Mouse (Mus musculus): ENCODE measurements around the gene Ccdc73. TPM values are rescaled to one million over a fixed set of nuclear protein-coding genes. Genes with fewer than 3 reads are reported as not detected.
"Not testable (repeated sequence)": the region's sequence is repeated elsewhere in the genome, so short reads cannot be mapped to it uniquely, and the experiment has no call there.

The Ccdc73 gene
- polyA plus RNA-seq, 1 experiment from 2014 or later: 5.9 TPM

DNA sequence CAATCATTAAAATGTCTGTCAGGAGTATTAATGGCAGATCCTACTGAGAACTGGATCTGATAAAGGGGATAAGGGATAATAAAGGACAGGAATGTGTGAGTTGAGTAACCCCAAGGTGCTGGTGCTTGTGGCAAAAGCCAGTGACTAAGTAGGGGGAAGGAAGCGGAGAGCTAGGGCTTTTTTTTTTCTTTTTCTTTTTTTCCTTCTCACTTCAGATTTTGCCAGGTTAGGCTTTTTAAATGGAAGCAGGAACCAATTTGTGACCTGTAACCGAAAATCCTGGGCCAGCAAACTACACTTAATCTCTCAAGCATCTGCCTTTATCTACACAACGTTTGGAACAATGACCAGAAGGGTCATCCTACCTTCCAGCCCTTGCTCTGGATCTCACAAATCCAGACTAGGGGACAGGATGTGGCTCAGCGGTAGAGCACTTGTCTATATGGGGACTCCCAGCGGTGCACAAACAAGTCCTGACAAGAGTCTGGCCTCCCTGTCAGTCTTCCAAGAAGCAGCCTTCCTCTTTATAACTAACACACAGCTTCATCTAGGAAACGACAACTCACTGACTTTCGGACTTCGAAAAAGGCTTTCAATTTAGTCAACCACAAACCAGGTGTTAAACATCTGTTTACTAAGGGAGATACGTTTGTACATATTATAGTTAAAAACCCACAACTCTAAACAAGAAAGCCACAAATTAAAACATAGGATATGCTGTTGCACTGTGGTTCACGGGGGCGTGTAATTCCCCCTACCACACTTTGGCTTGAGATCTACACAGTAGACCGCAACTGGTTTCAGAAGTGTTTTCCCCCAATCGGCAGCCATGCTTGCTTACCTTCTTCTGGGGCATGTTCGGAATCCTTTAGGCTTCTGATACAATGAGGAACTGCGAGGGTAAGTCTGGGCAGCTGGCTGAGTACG is 19.1 kb upstream of the Ccdc73 start:
- H3K9ac ChIP-seq (ENCODE audit: low read depth, low read length): no peak overlapping the region
- H3K27ac ChIP-seq (ENCODE audit: low read depth, low read length): no peak overlapping the region
- H3K4me2 ChIP-seq (ENCODE audit: low read length): peak overlapping the region; percentile 100
- H3K27me3 ChIP-seq (replicated peaks; ENCODE audit: control insufficient read depth, insufficient read depth, low read length): peaks cover 3% of the 10 kb centered on the region; the same call in 1 of the 2 replicates
- H3K4me1 ChIP-seq (ENCODE audit: control insufficient read depth, insufficient read depth, low read depth, low read length): peaks cover 7% of the 10 kb centered on the region; the same call in 1 of the 2 replicates
- ATAC-seq: no peak
- H3K36me3 ChIP-seq (ENCODE audit: control insufficient read depth, insufficient read depth, low read length): no peaks in the 10 kb centered on the region
- H3K9me3 ChIP-seq (ENCODE audit: control insufficient read depth, low read length): no peaks in the 10 kb centered on the region
- WGBS: 31% methylated on average over 16 of the region's 16 CpGs
- H3K4me3 ChIP-seq (ENCODE audit: low read length): peak overlapping the region; percentile 63; the same call in 1 of the 2 replicates

DNA sequence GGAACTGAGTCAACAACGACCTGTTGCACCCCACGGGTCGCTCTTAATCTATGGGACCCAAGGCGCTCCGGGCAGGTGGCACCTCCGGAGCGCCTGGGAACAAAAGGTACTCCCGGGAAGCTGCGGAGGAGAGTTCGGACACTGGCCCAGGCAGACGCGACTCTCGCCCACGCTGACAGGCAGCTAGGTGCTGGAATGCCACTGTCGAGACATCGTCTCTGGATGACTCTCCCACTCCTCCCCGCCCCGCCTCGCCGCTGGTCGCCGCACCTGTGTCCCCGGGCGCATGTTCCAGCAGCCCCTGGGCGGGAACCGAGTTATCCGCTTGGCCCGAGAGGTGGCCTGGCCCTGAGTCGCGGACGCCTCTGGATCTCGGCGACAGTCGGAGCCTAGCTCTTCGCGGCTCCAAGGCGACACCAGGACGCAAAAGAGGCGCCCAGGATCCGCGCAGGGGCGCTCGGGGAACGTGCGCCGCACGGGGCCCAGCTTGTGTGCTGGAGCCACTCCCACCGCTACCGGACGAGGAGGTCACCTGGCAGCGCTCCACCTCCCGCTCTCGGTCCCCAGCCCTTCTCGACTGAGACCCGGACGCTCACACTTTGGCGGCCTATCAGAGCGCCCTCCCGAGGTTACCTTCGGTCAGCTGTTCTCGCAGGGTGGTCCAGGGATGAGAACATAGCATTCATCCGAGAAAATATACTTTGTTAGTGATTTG is 18.2 kb upstream of the Ccdc73 start, which contains the start of gene Prrg4:
Gene Prrg4, minus strand, starts transcription at position 601 of the 715 bp plus-strand sequence.
- peak within 1 kb of the TSS; percentile 100 for H3K4me2 ChIP-seq (ENCODE audit: low read length)
- H3K4me3 ChIP-seq (ENCODE audit: low read length): peak within 1 kb of the TSS; percentile 63
- peak; percentile 88 for ATAC-seq
- H3K9me3 ChIP-seq (ENCODE audit: control insufficient read depth, low read length): no peaks in the 10 kb centered on the region
- no peak within 1 kb of the TSS for H3K27ac ChIP-seq (ENCODE audit: low read depth, low read length)
- peak within 1 kb of the TSS; percentile 63 for H3K9ac ChIP-seq (ENCODE audit: low read depth, low read length)
- H3K4me1 ChIP-seq (ENCODE audit: control insufficient read depth, insufficient read depth, low read depth, low read length): peaks cover 7% of the 10 kb centered on the region; the same call in 1 of the 2 replicates
- WGBS: under 1% methylated on average over 50 of the region's 62 CpGs
- no peaks in the 10 kb centered on the region for H3K36me3 ChIP-seq (ENCODE audit: control insufficient read depth, insufficient read depth, low read length)
- H3K27me3 ChIP-seq (replicated peaks; ENCODE audit: control insufficient read depth, insufficient read depth, low read length): peaks cover 3% of the 10 kb centered on the region; the same call in 1 of the 2 replicates

DNA sequence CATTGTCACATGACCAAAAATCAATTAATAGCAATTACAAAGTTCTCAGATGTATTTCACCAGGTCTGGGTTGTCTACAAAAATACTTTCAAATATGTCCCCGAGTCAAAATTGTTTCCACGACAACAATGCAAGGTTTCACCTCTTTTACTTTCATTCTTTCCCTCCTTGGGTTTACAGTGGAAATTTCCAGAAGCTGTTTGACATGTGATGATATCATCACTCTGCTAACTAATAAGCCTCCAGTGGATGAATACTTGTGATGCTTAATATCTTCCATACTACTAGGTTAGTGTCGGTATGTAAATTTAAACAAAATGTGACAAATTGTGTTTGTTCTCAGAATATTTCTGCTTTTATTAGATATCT is 17.6 kb upstream of the Ccdc73 start:
- Histone ChIP-seq H3K9me3 (ENCODE audit: control insufficient read depth, low read length) (no peaks in the 10 kb centered on the region), H3K27ac (ENCODE audit: low read depth, low read length) (no peak overlapping the region), H3K36me3 (ENCODE audit: control insufficient read depth, insufficient read depth, low read length) (no peaks in the 10 kb centered on the region), H3K4me3 (ENCODE audit: low read length) (peak overlapping the region; percentile 63), H3K4me2 (ENCODE audit: low read length) (peak overlapping the region; percentile 100), H3K9ac (ENCODE audit: low read depth, low read length) (peak overlapping the region; percentile 63), H3K27me3 (replicated peaks; ENCODE audit: control insufficient read depth, insufficient read depth, low read length) (peaks cover 3% of the 10 kb centered on the region; the same call in 1 of the 2 replicates), H3K4me1 (ENCODE audit: control insufficient read depth, insufficient read depth, low read depth, low read length) (peaks cover 7% of the 10 kb centered on the region; the same call in 1 of the 2 replicates)
- ATAC-seq: no peak
- 68% methylated on average over 3 of the region's 3 CpGs for WGBS

DNA sequence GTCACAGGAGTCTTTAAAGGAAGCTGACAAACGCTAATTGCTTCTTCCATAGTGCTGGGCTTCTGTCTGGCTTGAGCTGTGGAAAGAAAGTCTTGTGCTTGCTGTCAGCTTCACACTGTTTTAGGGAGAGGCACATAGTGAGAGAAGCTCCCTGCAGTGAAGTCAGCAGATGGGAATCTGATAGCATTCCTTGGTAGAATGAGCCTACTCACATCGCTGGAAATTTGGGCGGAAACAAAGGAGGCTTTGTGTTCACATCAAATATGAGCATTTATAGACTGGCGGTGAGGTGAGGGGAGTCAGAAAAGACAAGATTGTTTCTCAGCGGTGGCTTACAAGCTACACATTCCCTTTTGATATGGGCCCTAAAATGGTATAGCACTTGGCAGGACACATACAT is 15.9 kb upstream of the Ccdc73 start:
- no peak overlapping the region for H3K4me3 ChIP-seq (ENCODE audit: low read length)
- no peak overlapping the region for H3K27ac ChIP-seq (ENCODE audit: low read depth, low read length)
- no peak for ATAC-seq
- no peaks in the 10 kb centered on the region for H3K36me3 ChIP-seq (ENCODE audit: control insufficient read depth, insufficient read depth, low read length)
- H3K27me3 ChIP-seq (replicated peaks; ENCODE audit: control insufficient read depth, insufficient read depth, low read length): peaks cover 3% of the 10 kb centered on the region; the same call in 1 of the 2 replicates
- H3K9ac ChIP-seq (ENCODE audit: low read depth, low read length): no peak overlapping the region
- WGBS: 26% methylated on average over 5 of the region's 5 CpGs
- H3K4me1 ChIP-seq (ENCODE audit: control insufficient read depth, insufficient read depth, low read depth, low read length): peaks cover 7% of the 10 kb centered on the region; the same call in 1 of the 2 replicates
- H3K9me3 ChIP-seq (ENCODE audit: control insufficient read depth, low read length): no peaks in the 10 kb centered on the region
- no peak overlapping the region for H3K4me2 ChIP-seq (ENCODE audit: low read length)

DNA sequence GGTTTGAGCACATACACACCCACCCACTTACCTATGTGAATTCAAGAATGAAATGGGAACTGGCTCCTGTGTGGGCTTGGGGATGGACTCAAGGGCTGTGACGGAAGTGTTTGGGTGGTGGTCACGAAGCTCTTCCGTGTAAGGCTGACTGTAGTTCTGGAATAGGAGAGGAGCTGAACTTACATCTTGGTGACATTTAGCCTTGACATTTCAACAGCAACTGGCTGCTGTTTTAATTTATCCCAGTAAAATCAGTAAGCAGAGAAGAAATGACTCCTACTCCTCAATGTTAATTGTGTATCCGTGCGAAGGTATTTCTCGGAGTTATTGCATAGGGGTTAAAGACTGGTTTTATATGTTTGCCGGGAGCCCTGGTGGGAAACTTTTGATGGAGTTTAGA is 15.1 kb upstream of the Ccdc73 start:
- Histone ChIP-seq H3K27me3 (replicated peaks; ENCODE audit: control insufficient read depth, insufficient read depth, low read length) (peaks cover 3% of the 10 kb centered on the region; the same call in 1 of the 2 replicates), H3K9ac (ENCODE audit: low read depth, low read length) (no peak overlapping the region), H3K4me3 (ENCODE audit: low read length) (no peak overlapping the region), H3K4me1 (ENCODE audit: control insufficient read depth, insufficient read depth, low read depth, low read length) (peaks cover 7% of the 10 kb centered on the region; the same call in 1 of the 2 replicates), H3K9me3 (ENCODE audit: control insufficient read depth, low read length) (no peaks in the 10 kb centered on the region), H3K36me3 (ENCODE audit: control insufficient read depth, insufficient read depth, low read length) (no peaks in the 10 kb centered on the region), H3K4me2 (ENCODE audit: low read length) (no peak overlapping the region), H3K27ac (ENCODE audit: low read depth, low read length) (no peak overlapping the region)
- no peak for ATAC-seq
- WGBS: 92% methylated on average over 7 of the region's 7 CpGs

DNA sequence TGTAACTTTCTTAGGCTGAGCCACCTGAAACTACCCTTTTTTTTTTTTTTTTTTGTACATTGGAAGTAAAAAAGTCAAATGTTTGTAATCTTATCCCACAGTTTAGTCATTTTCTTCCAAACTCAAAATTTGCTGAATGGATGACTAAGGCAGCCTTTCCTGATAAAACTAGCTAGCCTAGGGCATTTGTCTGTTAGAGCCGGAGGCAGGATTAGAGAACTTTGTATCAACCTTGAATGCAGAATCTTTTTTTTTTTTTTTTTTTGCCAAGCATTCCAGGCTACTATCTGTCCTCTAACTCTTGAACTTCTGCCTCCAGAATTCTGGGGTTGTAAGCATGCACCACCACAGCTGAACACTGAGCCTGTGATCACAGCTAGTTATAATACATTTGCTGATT is 12.8 kb upstream of the Ccdc73 start:
- WGBS: 81% methylated on average over 1 of the region's 1 CpGs

DNA sequence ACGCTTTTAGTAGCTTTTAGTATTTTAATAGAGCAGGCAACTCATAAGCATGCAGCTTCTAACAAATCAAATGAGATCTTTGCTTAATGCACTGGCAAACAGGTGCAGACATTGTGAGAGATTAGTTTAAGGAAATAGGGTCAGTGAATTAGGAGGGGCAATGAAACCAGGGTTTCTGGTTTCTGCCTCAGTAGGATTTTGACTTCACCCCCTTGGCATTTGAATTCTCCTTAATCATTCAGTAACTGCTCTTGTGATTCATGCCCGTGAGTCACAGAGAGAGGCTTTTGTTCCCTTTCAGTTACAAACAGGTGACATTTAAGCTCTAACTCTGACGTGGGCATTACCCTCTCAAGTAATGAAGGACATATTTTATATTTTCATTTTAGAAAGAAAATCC is 11.9 kb upstream of the Ccdc73 start:
- no peak overlapping the region for H3K27ac ChIP-seq (ENCODE audit: low read depth, low read length)
- H3K4me1 ChIP-seq (ENCODE audit: control insufficient read depth, insufficient read depth, low read depth, low read length): no peaks in the 10 kb centered on the region
- no peaks in the 10 kb centered on the region; the same call in 1 of the 2 replicates for H3K27me3 ChIP-seq (replicated peaks; ENCODE audit: control insufficient read depth, insufficient read depth, low read length)
- no peak overlapping the region for H3K4me3 ChIP-seq (ENCODE audit: low read length)
- no peak overlapping the region for H3K9ac ChIP-seq (ENCODE audit: low read depth, low read length)
- H3K4me2 ChIP-seq (ENCODE audit: low read length): no peak overlapping the region
- H3K36me3 ChIP-seq (ENCODE audit: control insufficient read depth, insufficient read depth, low read length): no peaks in the 10 kb centered on the region
- 28% methylated on average over 3 of the region's 3 CpGs for WGBS
- ATAC-seq: no peak
- no peaks in the 10 kb centered on the region for H3K9me3 ChIP-seq (ENCODE audit: control insufficient read depth, low read length)

More for the DNA sequence above, 12.8 kb upstream of the Ccdc73 start:
- Histone ChIP-seq H3K27me3 (replicated peaks; ENCODE audit: control insufficient read depth, insufficient read depth, low read length) (no peaks in the 10 kb centered on the region; the same call in 1 of the 2 replicates), H3K4me1 (ENCODE audit: control insufficient read depth, insufficient read depth, low read depth, low read length) (peaks cover 2% of the 10 kb centered on the region; the same call in 1 of the 2 replicates), H3K27ac (ENCODE audit: low read depth, low read length) (no peak overlapping the region), H3K36me3 (ENCODE audit: control insufficient read depth, insufficient read depth, low read length) (no peaks in the 10 kb centered on the region), H3K9me3 (ENCODE audit: control insufficient read depth, low read length) (no peaks in the 10 kb centered on the region), H3K4me3 (ENCODE audit: low read length) (no peak overlapping the region), H3K9ac (ENCODE audit: low read depth, low read length) (no peak overlapping the region), H3K4me2 (ENCODE audit: low read length) (no peak overlapping the region)
- no peak for ATAC-seq

DNA sequence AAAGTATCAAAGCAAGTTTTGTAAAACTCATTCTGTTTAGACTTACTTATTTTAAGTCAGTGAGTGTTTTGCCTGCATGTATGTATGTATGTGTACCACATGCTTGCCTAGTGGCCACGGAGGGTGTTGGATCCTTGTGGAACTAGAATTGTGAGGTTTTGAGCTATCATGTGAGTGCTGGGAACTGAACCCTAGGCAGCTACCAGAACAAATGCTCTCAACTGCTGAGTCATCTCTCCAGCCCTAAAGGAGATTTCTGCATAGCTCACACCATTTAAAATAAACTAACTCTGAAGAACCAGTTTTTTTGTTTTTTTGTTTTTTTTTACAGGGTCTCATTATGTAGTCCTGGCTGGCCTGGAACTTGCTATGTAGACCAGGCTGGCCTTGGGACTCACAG is 11.4 kb upstream of the Ccdc73 start:
- Histone ChIP-seq H3K4me3 (ENCODE audit: low read length) (no peak overlapping the region), H3K4me2 (ENCODE audit: low read length) (no peak overlapping the region), H3K9ac (ENCODE audit: low read depth, low read length) (no peak overlapping the region), H3K27ac (ENCODE audit: low read depth, low read length) (no peak overlapping the region), H3K36me3 (ENCODE audit: control insufficient read depth, insufficient read depth, low read length) (no peaks in the 10 kb centered on the region), H3K4me1 (ENCODE audit: control insufficient read depth, insufficient read depth, low read depth, low read length) (no peaks in the 10 kb centered on the region), H3K9me3 (ENCODE audit: control insufficient read depth, low read length) (no peaks in the 10 kb centered on the region), H3K27me3 (replicated peaks; ENCODE audit: control insufficient read depth, insufficient read depth, low read length) (no peaks in the 10 kb centered on the region)
- WGBS: 58% methylated on average over 1 of the region's 1 CpGs
- no peak for ATAC-seq

DNA sequence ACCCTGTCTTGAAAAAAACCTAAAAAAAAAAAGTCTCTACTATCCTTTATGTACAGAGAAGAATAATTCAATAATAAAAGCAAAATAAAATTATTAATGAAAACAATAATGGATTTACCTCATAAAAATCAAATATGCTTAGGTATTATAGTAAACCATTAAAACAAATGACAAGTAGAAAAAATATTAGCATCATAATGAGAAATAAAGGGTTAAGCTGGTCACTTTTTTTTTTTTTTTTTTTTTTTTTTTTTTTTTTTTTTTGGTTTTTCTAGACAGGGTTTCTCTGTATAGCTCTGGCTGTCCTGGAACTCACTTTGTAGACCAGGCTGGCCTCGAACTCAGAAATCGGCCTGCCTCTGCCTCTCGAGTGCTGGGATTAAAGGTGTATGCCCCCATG is 9.5 kb upstream of the Ccdc73 start:
- H3K27me3 ChIP-seq (replicated peaks; ENCODE audit: control insufficient read depth, insufficient read depth, low read length); ATAC-seq; H3K4me1 ChIP-seq (ENCODE audit: control insufficient read depth, insufficient read depth, low read depth, low read length); H3K36me3 ChIP-seq (ENCODE audit: control insufficient read depth, insufficient read depth, low read length); H3K9ac ChIP-seq (ENCODE audit: low read depth, low read length); H3K27ac ChIP-seq (ENCODE audit: low read depth, low read length); H3K4me2 ChIP-seq (ENCODE audit: low read length); H3K9me3 ChIP-seq (ENCODE audit: control insufficient read depth, low read length); H3K4me3 ChIP-seq (ENCODE audit: low read length): not testable (repeated sequence)
- 94% methylated on average over 3 of the region's 3 CpGs for WGBS
